Mouse (Mus musculus) cerebellum, adult 2 months (tissue): ENCODE results near the gene Kel. TPM values are rescaled to one million over a fixed set of nuclear protein-coding genes. Genes with fewer than 3 reads are reported as not detected.

Experiments used
- DNase-seq, 2 experiments: peaks; one replicate each; pipeline ENCODE4 v3.0.0; 2021
- H3K27ac ChIP-seq: fragments of 200-500 bp; 2 replicates; pipeline ENCODE4 v1.5.1; 2012; ENCODE audit warnings: low read length, control low read depth, inconsistent platforms; ENCODE audit not compliant: insufficient read depth
- H3K27me3 ChIP-seq: fragments of 200-500 bp; 2 replicates; pipeline ENCODE4 v1.6.1; 2012; ENCODE audit warnings: inconsistent platforms, mild to moderate bottlenecking, low read length, moderate library complexity; ENCODE audit not compliant: control insufficient read depth, insufficient read depth
- H3K4me1 ChIP-seq: fragments of 200-500 bp; 2 replicates; pipeline ENCODE4 v1.6.1; 2011; ENCODE audit warnings: low read length; ENCODE audit not compliant: control insufficient read depth, insufficient read depth
- H3K4me3 ChIP-seq: fragments of 200-500 bp; replicated peaks from 2 replicates; pipeline ENCODE3; 2011; ENCODE audit warnings: mild to moderate bottlenecking, low read depth, low read length, control low read depth; ENCODE audit not compliant: insufficient read depth
- CTCF ChIP-seq: fragments of 200-500 bp; IDR thresholded peaks from 2 replicates; pipeline ENCODE4 v1.5.1; 2011; ENCODE audit warnings: low read depth, mild to moderate bottlenecking, control low read depth, low read length, moderate library complexity, borderline replicate concordance; ENCODE audit not compliant: insufficient read depth
- POLR2A ChIP-seq: fragments of 200-500 bp; IDR thresholded peaks from 2 replicates; pipeline ENCODE4 v1.6.1; 2011; ENCODE audit warnings: low read length, control low read depth, borderline replicate concordance; ENCODE audit not compliant: insufficient read depth
- WGBS: fragments of 180-500 bp; shearing (Covaris S2); methylation state at CpG from one replicate; pipeline ENCODE4 v1.1.7; 2018; 5-methylcytosine and 5-hydroxymethylcytosine counted together
- polyA plus RNA-seq: library from polyadenylated mRNA; depleted of rRNA; stranded (reverse); fragments of >200 nt; gene quantifications from 2 replicates; pipeline ENCODE4 v1.2.3, GENCODE M21; 2012

Gene Kel
- polyA plus RNA-seq, 1 experiment, result not detected

DNA sequence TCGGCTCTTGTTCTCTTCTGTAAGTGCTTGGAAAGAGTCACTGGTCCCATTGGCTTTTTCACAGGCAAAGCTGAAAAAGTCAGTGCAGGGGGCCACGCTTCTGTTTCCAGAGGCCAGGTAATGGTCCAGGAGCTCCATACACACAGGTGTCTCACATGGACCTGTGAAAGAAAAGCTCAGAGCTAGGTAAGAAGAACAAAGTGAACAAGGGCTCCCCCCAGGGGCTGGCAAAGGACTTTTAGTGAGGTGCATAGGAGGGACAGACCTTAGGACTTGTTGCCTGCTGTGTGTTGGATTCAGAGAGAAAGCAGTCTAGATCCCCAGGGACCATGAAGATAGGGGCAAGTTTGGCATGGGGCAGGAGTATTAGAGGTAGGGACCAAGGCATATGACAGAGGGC, 1.2 kb downstream of the Kel start:
- Histone ChIP-seq H3K27ac (no peak overlapping the region), H3K4me3 (no peak overlapping the region), H3K27me3 (no peaks in the 10 kb centered on the region), H3K4me1 (no peaks in the 10 kb centered on the region)
- TF ChIP-seq POLR2A, result no peak
- no peak for TF ChIP-seq CTCF
- 82% methylated on average over 2 of the region's 2 CpGs for whole genome bisulfite sequencing
- no peak for DNase-seq

DNA sequence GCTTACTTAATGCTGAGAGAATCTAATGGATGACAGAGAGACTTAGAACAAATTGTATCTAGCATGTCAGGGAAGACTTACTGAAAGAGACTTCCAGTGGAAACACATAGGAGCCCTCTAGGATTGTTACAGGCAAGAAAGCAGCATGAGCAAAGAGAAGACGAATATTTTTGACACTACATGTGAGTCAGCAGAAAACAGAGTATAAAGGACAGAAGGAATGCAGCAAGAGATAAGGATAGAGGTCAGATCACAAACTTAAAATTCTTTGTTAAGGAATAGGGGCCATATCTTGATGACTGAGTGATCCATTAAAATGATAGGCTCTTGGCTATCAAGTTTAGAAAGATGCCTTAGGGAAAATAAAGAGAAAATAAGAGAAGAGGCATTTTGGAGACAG, 2.9 kb downstream of the Kel start:
- DNase-seq, result no peak
- Histone ChIP-seq H3K4me1 (no peaks in the 10 kb centered on the region), H3K27me3 (no peaks in the 10 kb centered on the region), H3K27ac (no peak overlapping the region), H3K4me3 (no peak overlapping the region)
- TF ChIP-seq POLR2A, result no peak
- no peak for TF ChIP-seq CTCF
- 75% methylated on average over 1 of the region's 1 CpGs for WGBS

DNA sequence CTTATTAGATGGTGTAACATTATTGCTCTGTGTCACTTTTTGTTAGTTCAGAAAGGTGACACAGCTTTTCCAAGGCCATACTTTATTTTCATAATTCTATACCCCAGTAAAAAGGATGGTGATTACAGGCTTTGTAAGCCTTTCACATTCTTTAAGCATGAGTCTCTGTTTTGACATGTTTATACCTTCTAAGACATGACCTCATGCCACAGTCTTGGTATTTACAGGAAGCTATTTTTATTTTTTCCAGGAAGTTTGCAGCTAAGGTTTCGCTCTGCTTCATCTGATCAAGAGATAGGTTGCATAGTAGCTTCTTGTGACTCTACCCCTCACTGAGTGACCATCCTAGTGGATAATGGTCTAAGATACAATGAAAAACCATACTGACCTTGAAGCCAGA, 9.7 kb downstream of the Kel start:
- no peak for TF ChIP-seq POLR2A
- no peak for TF ChIP-seq CTCF
- Histone ChIP-seq H3K4me3 (no peak overlapping the region), H3K4me1 (no peaks in the 10 kb centered on the region), H3K27me3 (no peaks in the 10 kb centered on the region), H3K27ac (no peak overlapping the region)
- 91% methylated on average over 1 of the region's 1 CpGs for WGBS
- no peak for DNase-seq

DNA sequence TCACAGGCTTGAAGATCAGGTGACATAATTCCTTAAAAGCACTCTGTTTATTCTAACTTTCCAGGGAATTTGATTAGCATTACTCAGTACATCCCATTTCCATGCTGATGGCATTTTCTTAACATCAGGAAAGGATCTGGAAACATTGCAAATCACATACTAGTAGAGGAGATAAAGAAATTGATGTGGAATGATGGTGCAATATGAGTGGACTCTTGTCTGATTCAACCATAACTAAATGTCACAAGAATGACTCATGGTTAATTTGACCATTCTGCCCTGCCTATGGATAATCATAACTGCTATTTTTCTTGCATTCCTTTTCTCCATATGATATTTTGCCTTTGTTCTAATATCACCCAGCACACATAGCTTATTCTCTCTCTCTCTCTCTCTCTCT, 11.9 kb downstream of the Kel start:
- Histone ChIP-seq H3K4me3 (no peak overlapping the region), H3K4me1 (no peaks in the 10 kb centered on the region), H3K27me3 (no peaks in the 10 kb centered on the region), H3K27ac (no peak overlapping the region)
- no peak for TF ChIP-seq POLR2A
- TF ChIP-seq CTCF, result no peak
- no peak for DNase-seq

DNA sequence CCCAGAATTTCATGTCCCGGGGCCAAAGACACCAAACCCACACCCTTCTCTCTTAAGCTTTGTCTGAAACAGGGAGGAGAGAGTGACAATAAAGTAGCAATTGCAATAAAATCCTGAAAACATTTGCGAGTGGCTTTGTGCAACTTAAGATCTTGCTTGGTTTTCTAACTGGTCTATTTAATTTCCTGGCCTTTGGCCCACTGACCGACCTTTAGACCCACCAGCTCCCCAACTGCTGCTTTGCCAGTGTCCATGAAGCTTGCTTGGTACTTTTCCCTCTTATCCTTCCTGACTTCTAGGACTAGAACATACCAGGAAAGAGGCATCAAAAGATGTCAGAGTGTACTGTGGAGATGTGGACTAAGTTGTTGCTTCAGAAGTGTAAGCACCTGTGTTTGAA, 18.5 kb downstream of the Kel start:
- Histone ChIP-seq H3K27me3 (no peaks in the 10 kb centered on the region), H3K4me3 (no peak overlapping the region), H3K27ac (no peak overlapping the region), H3K4me1 (no peaks in the 10 kb centered on the region)
- DNase-seq, result no peak
- TF ChIP-seq POLR2A (no peak), CTCF (no peak)
- WGBS, result 84% methylated on average over 3 of the region's 3 CpGs

DNA sequence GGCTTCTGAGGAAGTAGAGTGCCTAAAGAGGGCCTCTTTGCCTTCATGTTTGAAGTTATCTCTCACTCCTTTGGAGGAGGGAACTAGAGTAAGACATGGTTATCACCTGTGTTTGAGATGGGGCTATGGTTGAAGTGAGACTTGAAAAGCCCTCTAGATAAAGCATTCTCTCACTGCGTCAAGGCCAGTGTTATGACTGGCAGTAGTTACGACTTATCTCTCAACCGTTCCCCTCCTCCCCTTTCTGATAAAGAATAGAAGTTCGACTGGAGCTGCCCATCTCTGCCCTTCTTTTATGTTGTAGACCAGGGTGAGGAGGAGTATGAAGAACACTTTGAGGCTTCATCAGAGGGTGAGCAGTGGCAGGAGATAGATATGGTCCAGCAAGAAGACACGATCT, 19.2 kb downstream of the Kel start:
- WGBS, result 87% methylated on average over 5 of the region's 5 CpGs
- no peak for TF ChIP-seq CTCF
- no peak for TF ChIP-seq POLR2A
- no peak overlapping the region for H3K27ac ChIP-seq
- no peaks in the 10 kb centered on the region for H3K27me3 ChIP-seq
- no peaks in the 10 kb centered on the region for H3K4me1 ChIP-seq
- no peak for DNase-seq
- H3K4me3 ChIP-seq, result no peak overlapping the region

DNA sequence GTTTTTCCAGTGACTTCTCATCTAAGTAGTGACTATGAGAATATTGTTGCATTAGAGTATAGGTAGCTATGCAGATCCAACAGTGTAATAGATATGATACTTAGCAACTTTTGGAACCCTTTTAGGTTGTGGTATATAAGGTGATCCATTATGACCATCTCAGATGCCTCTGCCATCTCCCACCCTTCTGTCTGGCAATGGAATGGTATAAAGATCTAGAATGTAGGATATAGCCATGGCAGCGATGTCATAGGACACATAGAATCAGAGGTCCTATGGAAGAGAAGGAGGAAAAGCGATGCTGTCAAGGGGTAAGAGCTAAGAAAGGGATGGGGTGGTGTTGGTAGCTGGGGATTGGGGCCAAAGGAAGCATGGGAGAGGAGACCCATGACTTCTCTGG, 20.0 kb downstream of the Kel start, which contains the start of gene Llcfc1:
TSS of gene Llcfc1 (plus strand) at position 301 of the 400 bp plus-strand sequence.
- no peaks in the 10 kb centered on the region for H3K4me1 ChIP-seq
- H3K4me3 ChIP-seq, result no peak within 1 kb of the TSS
- no peak for DNase-seq
- H3K27me3 ChIP-seq, result no peaks in the 10 kb centered on the region
- WGBS, result 85% methylated on average over 2 of the region's 2 CpGs
- TF ChIP-seq POLR2A, result no peak
- TF ChIP-seq CTCF, result no peak
- H3K27ac ChIP-seq, result no peak within 1 kb of the TSS

DNA sequence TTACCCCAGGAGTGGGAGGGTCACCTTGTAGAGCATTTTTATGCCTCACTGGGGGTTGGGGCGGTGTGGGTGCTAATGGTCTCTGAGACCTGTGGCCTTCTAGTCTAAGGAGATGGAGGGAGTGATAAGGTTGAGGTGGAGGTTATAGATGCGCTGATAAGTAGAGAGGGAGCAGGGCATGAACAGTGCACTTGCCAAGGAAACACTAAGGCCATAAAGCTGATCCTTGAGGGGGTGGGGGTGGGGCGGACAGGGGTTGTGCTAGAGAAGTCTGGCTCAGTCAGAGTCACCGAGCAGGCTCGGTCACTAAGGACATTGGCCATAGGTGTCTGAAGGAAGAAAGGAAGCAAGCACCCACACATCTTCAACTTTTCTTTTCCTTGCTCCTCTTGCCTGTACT, 22.5 kb downstream of the Kel start:
- 90% methylated on average over 5 of the region's 5 CpGs for WGBS
- H3K4me1 ChIP-seq, result no peaks in the 10 kb centered on the region
- H3K27me3 ChIP-seq, result no peaks in the 10 kb centered on the region
- H3K4me3 ChIP-seq, result no peak overlapping the region
- no peak overlapping the region for H3K27ac ChIP-seq
- no peak for TF ChIP-seq POLR2A
- TF ChIP-seq CTCF, result no peak
- DNase-seq, result no peak

DNA sequence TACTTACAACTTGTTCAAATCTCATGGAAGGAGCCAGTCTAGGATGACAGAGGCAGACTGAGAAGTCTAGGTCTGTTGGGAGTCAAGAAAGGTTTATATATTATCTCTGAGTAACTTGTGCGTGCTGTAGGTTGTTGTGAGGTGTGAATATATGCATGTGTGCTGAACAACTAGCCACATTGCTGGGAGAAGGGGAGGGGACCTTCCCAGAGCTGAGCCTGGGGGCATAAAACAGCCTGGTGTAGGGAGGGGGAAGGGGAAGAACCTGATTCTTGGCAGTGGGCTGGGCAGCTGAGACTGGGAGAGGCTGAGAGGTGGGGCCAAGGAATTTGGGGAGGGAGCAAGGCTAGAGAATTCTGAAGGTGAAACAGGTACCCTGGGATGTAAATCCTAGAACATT, 23.5 kb downstream of the Kel start, which contains the start of gene Trpv5:
TSS of gene Trpv5 (minus strand) at position 101 of the 400 bp plus-strand sequence.
- DNase-seq, result no peak
- H3K27ac ChIP-seq, result no peak within 1 kb of the TSS
- no peak for TF ChIP-seq CTCF
- TF ChIP-seq POLR2A, result no peak
- no peak within 1 kb of the TSS for H3K4me3 ChIP-seq
- WGBS, result 79% methylated on average over 1 of the region's 1 CpGs
- H3K27me3 ChIP-seq, result no peaks in the 10 kb centered on the region
- H3K4me1 ChIP-seq, result no peaks in the 10 kb centered on the region

DNA sequence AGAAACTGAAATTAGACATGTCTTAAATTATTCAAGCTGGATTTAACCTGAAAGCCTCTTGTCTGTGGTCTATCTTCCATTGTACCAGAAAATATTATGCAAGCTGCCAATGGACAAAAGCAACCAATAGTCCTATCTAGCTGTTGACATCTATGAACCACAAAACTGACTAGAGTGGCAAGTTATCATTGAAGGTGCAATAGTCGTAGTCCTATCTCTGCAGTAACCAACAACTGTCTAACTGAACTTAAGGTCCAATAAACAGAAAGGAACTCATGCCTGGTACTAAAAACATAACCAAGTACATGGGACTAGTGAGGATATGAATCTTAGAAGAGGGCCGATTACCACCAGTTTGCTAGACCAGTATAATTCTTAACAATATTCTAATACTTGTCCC, 27.6 kb downstream of the Kel start:
- DNase-seq, result no peak
- Histone ChIP-seq H3K4me1 (no peaks in the 10 kb centered on the region), H3K27me3 (no peaks in the 10 kb centered on the region), H3K27ac (no peak overlapping the region), H3K4me3 (no peak overlapping the region)
- WGBS, result 90% methylated on average over 2 of the region's 2 CpGs
- no peak for TF ChIP-seq CTCF
- no peak for TF ChIP-seq POLR2A
